8 mouse cellular contexts compared by ENCODE assay signal in the genomic region with DNA sequence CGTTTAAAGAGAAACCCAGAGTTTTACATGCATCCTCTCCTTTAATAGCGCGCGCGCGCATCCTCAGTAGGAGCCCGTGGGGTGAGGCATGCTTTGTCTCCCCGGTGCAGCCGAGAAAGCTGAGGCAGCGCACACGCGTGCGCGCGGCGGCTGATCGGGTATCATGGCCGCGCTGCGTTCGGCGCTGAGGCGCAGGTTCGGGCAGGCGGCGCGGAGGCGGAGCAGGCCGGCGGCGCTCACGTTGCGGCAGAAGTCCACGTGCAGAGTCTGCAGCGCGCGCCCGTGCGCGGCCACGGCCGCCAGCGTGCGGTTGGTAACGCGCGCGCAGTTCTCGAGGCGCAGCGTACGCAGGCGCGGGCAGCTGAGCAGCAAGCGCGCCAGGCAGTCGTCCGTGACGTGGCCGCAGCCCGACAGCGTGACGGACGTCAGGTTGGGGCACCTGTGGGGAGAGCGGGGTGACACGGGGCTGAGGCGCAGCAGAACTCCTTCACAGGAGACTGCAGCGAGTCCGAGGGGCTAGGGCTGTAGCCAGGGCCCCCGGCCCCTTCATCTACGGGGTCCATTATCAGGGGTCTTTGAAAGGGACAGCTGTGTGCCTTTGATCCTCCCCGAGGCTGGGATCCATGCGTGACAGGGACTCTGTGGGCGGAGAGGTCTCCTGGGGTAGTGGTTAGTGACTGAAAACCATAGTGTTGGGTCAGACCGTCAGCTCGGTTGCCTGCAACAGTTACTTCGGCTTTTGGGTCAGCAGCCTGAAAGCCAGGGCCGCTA. TPM values are rescaled to one million over a fixed set of nuclear protein-coding genes. Genes with fewer than 3 reads are reported as not detected.
DNase-seq lines count a peak whose midpoint lies in the region; ATAC-seq and TF ChIP-seq lines count a peak whose summit lies in the region.

No protein-coding gene starts in this region.

- H3K4me3 ChIP-seq in bone marrow macrophage, adult 2 months (ENCODE audit: insufficient read depth, low read length), result peak overlapping the region; percentile 67
- peak overlapping the region; percentile 55 for H3K4me3 ChIP-seq in embryonic fibroblast, embryonic 13.5 days (ENCODE audit: insufficient read depth, low read length)
- H3K4me3 ChIP-seq in heart, embryonic 11.5 days (ENCODE audit: low read depth, low read length), result peak overlapping the region; percentile 43
- peak overlapping the region; percentile 68 for H3K4me3 ChIP-seq in kidney, embryonic 16.5 days (ENCODE audit: low read length)
- H3K4me3 ChIP-seq in liver, adult 2 months (ENCODE audit: insufficient read depth, low read depth, low read length), result peak overlapping the region; percentile 73
- H3K4me3 ChIP-seq in myocyte, result peak overlapping the region; percentile 38

- H3K27ac ChIP-seq in bone marrow macrophage, adult 2 months (ENCODE audit: insufficient read depth, low read depth, low read length), result peak overlapping the region; percentile 66
- peak overlapping the region; percentile 48 for H3K27ac ChIP-seq in embryonic fibroblast, embryonic 13.5 days (ENCODE audit: insufficient read depth, low read length)
- H3K27ac ChIP-seq in heart, embryonic 11.5 days (ENCODE audit: low read depth, low read length), result peak overlapping the region; percentile 85
- peak overlapping the region; percentile 99 for H3K27ac ChIP-seq in kidney, embryonic 16.5 days (ENCODE audit: low read length)
- H3K27ac ChIP-seq in liver, adult 2 months (replicated peaks; ENCODE audit: insufficient read depth, low read depth, low read length), result peak overlapping the region; percentile 90

- peak overlapping the region; percentile 69 for H3K4me2 ChIP-seq in heart, embryonic 11.5 days
- peak overlapping the region; percentile 97 for H3K4me2 ChIP-seq in kidney, embryonic 16.5 days (replicated peaks; ENCODE audit: low read depth, low read length)
- H3K4me2 ChIP-seq in myocyte (ENCODE audit: low read depth), result peak overlapping the region; percentile 98

- peak; percentile 72 for ATAC-seq in heart, embryonic 11.5 days (replicated peaks; ENCODE audit: insufficient number of reproducible peaks, low FRiP score, low TSS enrichment)
- peak; percentile 88 for ATAC-seq in kidney, embryonic 16.5 days (ENCODE audit: low FRiP score, low TSS enrichment)

- H3K4me1 ChIP-seq in bone marrow macrophage, adult 2 months (ENCODE audit: control insufficient read depth, insufficient read depth, low read length), result peaks cover 37% of the 10 kb centered on the region
- peaks cover 11% of the 10 kb centered on the region for H3K4me1 ChIP-seq in embryonic fibroblast, embryonic 13.5 days (ENCODE audit: control insufficient read depth, insufficient read depth, low read length)
- peaks cover 9% of the 10 kb centered on the region for H3K4me1 ChIP-seq in heart, embryonic 11.5 days (ENCODE audit: control insufficient read depth, insufficient read depth, low read length)
- H3K4me1 ChIP-seq in kidney, embryonic 16.5 days (ENCODE audit: insufficient read depth, low read length), result peaks cover 33% of the 10 kb centered on the region
- peaks cover 15% of the 10 kb centered on the region for H3K4me1 ChIP-seq in liver, adult 2 months (ENCODE audit: control insufficient read depth, insufficient read depth, low read length)

- TF ChIP-seq CTCF in bone marrow macrophage, adult 2 months (IDR thresholded peaks at IDR 0.05; ENCODE audit: low read depth, low read length), result no peak
- no peak for TF ChIP-seq CTCF in embryonic fibroblast, embryonic 13.5 days (IDR thresholded peaks at IDR 0.05; ENCODE audit: borderline replicate concordance, insufficient read depth, low read length)
- 0 out of 2 replicates have a peak, but pooled peaks have one; percentile 11 for TF ChIP-seq CTCF in liver, adult 2 months (IDR thresholded peaks at IDR 0.05; ENCODE audit: low read depth, low read length)

- H3K79me2 ChIP-seq in liver, adult 2 months (ENCODE audit: control insufficient read depth, insufficient read depth, low read length), result no peaks in the 10 kb centered on the region
- no peaks in the 10 kb centered on the region for H3K79me2 ChIP-seq in myocyte (ENCODE audit: control insufficient read depth, insufficient read depth)

- no peaks in the 10 kb centered on the region for H3K9me3 ChIP-seq in heart, embryonic 11.5 days (replicated peaks; ENCODE audit: control insufficient read depth, low read length)
- H3K9me3 ChIP-seq in kidney, embryonic 16.5 days (ENCODE audit: low read length), result no peaks in the 10 kb centered on the region

- peaks cover 8% of the 10 kb centered on the region for H3K36me3 ChIP-seq in heart, embryonic 11.5 days (ENCODE audit: control insufficient read depth, insufficient read depth, low read length)
- peaks cover 28% of the 10 kb centered on the region for H3K36me3 ChIP-seq in kidney, embryonic 16.5 days (ENCODE audit: insufficient read depth, low read length)
- peaks cover 7% of the 10 kb centered on the region; the same call in 1 of the 2 replicates for H3K36me3 ChIP-seq in liver, adult 2 months (ENCODE audit: control insufficient read depth, insufficient read depth, low read length)
- peaks cover 7% of the 10 kb centered on the region for H3K36me3 ChIP-seq in myocyte (ENCODE audit: control insufficient read depth, insufficient read depth)
- H3K36me3 ChIP-seq in splenic B cell, adult 2 months (ENCODE audit: control insufficient read depth, insufficient read depth, low read length, poor library complexity, severe bottlenecking), result peaks cover 3% of the 10 kb centered on the region; the same call in 1 of the 2 replicates

- WGBS in heart, embryonic 11.5 days (ENCODE audit: insufficient replicate concordance), result 1% methylated on average over 78 of the region's 78 CpGs
- under 1% methylated on average over 78 of the region's 78 CpGs for WGBS in kidney, embryonic 16.5 days
- under 1% methylated on average over 78 of the region's 78 CpGs for WGBS in liver, adult 2 months

- H3ac ChIP-seq in myocyte (ENCODE audit: control insufficient read depth, insufficient read length), result peak overlapping the region; percentile 11

- no peaks in the 10 kb centered on the region for H3K27me3 ChIP-seq in heart, embryonic 11.5 days (ENCODE audit: control insufficient read depth, insufficient read depth, low read length)
- H3K27me3 ChIP-seq in kidney, embryonic 16.5 days (ENCODE audit: insufficient read depth, low read length), result no peaks in the 10 kb centered on the region
- no peaks in the 10 kb centered on the region for H3K27me3 ChIP-seq in liver, adult 2 months (ENCODE audit: control insufficient read depth, insufficient read depth, low read length)
- H3K27me3 ChIP-seq in myocyte (ENCODE audit: control insufficient read depth, insufficient read depth, insufficient read length), result no peaks in the 10 kb centered on the region
- H3K27me3 ChIP-seq in splenic B cell, adult 2 months (ENCODE audit: control insufficient read depth, insufficient read depth, low read length, poor library complexity, severe bottlenecking), result no peaks in the 10 kb centered on the region

- DNase-seq in A20 (ENCODE audit: low read depth, low spot score), result peak; percentile 97
- DNase-seq in liver, adult 2 months (ENCODE audit: extremely low read depth, low read depth, low spot score), result peak; percentile 77
- DNase-seq in splenic B cell, adult 2 months (ENCODE audit: low read depth, low spot score), result peak; percentile 90

- H3K9ac ChIP-seq in heart, embryonic 11.5 days (ENCODE audit: low read depth, low read length), result peak overlapping the region; percentile 71
- peak overlapping the region; percentile 86 for H3K9ac ChIP-seq in kidney, embryonic 16.5 days (replicated peaks; ENCODE audit: low read length)
- peak overlapping the region; percentile 89 for H3K9ac ChIP-seq in liver, adult 2 months (ENCODE audit: low read depth, low read length)

- TF ChIP-seq POLR2A in bone marrow macrophage, adult 2 months (IDR thresholded peaks at IDR 0.05; ENCODE audit: borderline replicate concordance, low read depth, low read length), result no peak
- TF ChIP-seq POLR2A in embryonic fibroblast, embryonic 13.5 days (IDR thresholded peaks at IDR 0.05; ENCODE audit: low read depth, low read length), result peak; percentile 76
- TF ChIP-seq POLR2A in liver, adult 2 months (IDR thresholded peaks at IDR 0.05; ENCODE audit: extremely low read depth, insufficient read depth, low read length), result peak; percentile 83
- TF ChIP-seq POLR2A in myocyte (IDR thresholded peaks at IDR 0.05; ENCODE audit: insufficient read length, low read depth), result peak; percentile 91

TF ChIP-seq in myocyte, 11 proteins besides CTCF, POLR2A, EP300 and RAD21:
- peak; percentile 96 for TF ChIP-seq POLR2AphosphoS2 (IDR thresholded peaks at IDR 0.05; ENCODE audit: insufficient read length, low read depth)
- peak; percentile 1 to 64 (median 59) for TF ChIP-seq MYOG (IDR thresholded peaks at IDR 0.05; ENCODE audit: control insufficient read depth in 1 of 3, insufficient read depth in 1 of 3, insufficient read length in 2 of 3, low read depth in 2 of 3)
- peak in 2 of 3 experiments; percentile 49 to 67 for TF ChIP-seq MYOD1 (IDR thresholded peaks at IDR 0.05; ENCODE audit: control insufficient read depth in 1 of 3, insufficient read length in 2 of 3, low read depth in 2 of 3)
- peak; percentile 13 for TF ChIP-seq TCF3 (IDR thresholded peaks at IDR 0.05; ENCODE audit: insufficient read length, low read depth)
- no peak for TF ChIP-seq REST (IDR thresholded peaks at IDR 0.05; ENCODE audit: insufficient read depth, insufficient read length)
TF ChIP-seq in myocyte: peak in this region for 4.

RNA-seq across cellular contexts. Expression of a gene that starts 2.6 kb away (rescaled TPM):
- 0.13 TPM in 1 of 2 replicates, not detected in the other for polyA plus RNA-seq in bone marrow macrophage, adult 2 months (2012; ENCODE audit: insufficient read depth, insufficient read length, missing spikeins)
- polyA plus RNA-seq in embryonic fibroblast, embryonic 13.5 days (2011; ENCODE audit: insufficient read length, low read depth, missing spikeins), result 0.65 and 0.87 TPM in 2 replicates
- 61.3 and 61.8 TPM in 2 replicates for polyA plus RNA-seq in heart, embryonic 11.5 days (2014; fragmentation: Nextera tagmentation; extraction: Ambion mirVana)
- 2.8 and 6.5 TPM in 2 replicates for polyA plus RNA-seq in kidney, embryonic 16.5 days (2015; fragmentation: Nextera tagmentation; extraction: Ambion mirVana)
- total RNA-seq in liver, adult 2 months (2014; rRNA removed), result 0.18 and 0.27 TPM in 2 replicates
- 0.34 and 0.39 TPM in 2 replicates for polyA plus RNA-seq in liver, adult 2 months (2012; rRNA removed)
- polyA plus RNA-seq in myocyte (2012; fragmentation: generic; extraction: Trizol), result 8.0 TPM

Comparison
In these comparisons a context has a peak if more than half of its experiments do, and no peak if none do; other contexts are left out.
1. Peak in every context shown above with its lines: DNase-seq, ATAC-seq, H3K4me3 ChIP-seq and H3K27ac ChIP-seq.
2. H3K27ac ChIP-seq: peak in every context shown above with its lines; median percentile 99 in kidney, embryonic 16.5 days; 90 in liver, adult 2 months; 85 in heart, embryonic 11.5 days; 66 in bone marrow macrophage, adult 2 months; 48 in embryonic fibroblast, embryonic 13.5 days.